Mouse (Mus musculus) ES-E14 (cell line): ENCODE results near the gene Gm32717. TPM values are rescaled to one million over a fixed set of nuclear protein-coding genes. Genes with fewer than 3 reads are reported as not detected.
A peak's percentile ranks its signal among the peaks of the same experiment; 100 is the strongest.
"Not testable (repeated sequence)": the region's sequence is repeated elsewhere in the genome, so short reads cannot be mapped to it uniquely, and the experiment has no call there.

Experiments used
- DNase-seq: peaks from one replicate; pipeline ENCODE4 v3.0.0-alpha.2; 2013; ENCODE audit warnings: low read depth, low spot score
- H3K27ac ChIP-seq: 2 replicates; pipeline ENCODE4 v1.5.1; 2012; ENCODE audit warnings: low read depth, mild to moderate bottlenecking, low read length, moderate library complexity, mixed read lengths; ENCODE audit not compliant: poor library complexity, insufficient read depth, severe bottlenecking
- H3K36me3 ChIP-seq: 2 replicates; pipeline ENCODE4 v1.6.1; 2012; ENCODE audit warnings: mild to moderate bottlenecking, low read length, moderate library complexity, mixed read lengths; ENCODE audit not compliant: control insufficient read depth, poor library complexity, insufficient read depth, severe bottlenecking
- H3K4me1 ChIP-seq, 2 experiments: fragments of 150-350 bp in 1 of 2; sonication (generic) in 1 of 2; 2 replicates each; pipeline ENCODE4 v1.6.1; 2012; ENCODE audit warnings: low read length in 2 of 2, mild to moderate bottlenecking in 1 of 2, mixed read lengths in 1 of 2; ENCODE audit not compliant: control insufficient read depth in 2 of 2, insufficient read depth in 2 of 2, poor library complexity in 1 of 2
- H3K4me3 ChIP-seq, 2 experiments: fragments of 150-350 bp in 1 of 2; sonication (generic) in 1 of 2; 2 replicates each; pipeline ENCODE4 v1.5.1; 2012; ENCODE audit warnings: low read length in 2 of 2, low read depth in 1 of 2, mild to moderate bottlenecking in 1 of 2, mixed read lengths in 1 of 2; ENCODE audit not compliant: insufficient read depth in 1 of 2, poor library complexity in 1 of 2, severe bottlenecking in 1 of 2
- H3K9ac ChIP-seq: 2 replicates; pipeline ENCODE4 v1.6.1; 2012; ENCODE audit warnings: low read depth, mild to moderate bottlenecking, low read length, mixed read lengths; ENCODE audit not compliant: poor library complexity, insufficient read depth, severe bottlenecking
- H3K9me3 ChIP-seq: fragments of 150-350 bp; sonication (generic); 2 replicates; pipeline ENCODE4 v1.6.1; 2012; ENCODE audit warnings: low read depth, mild to moderate bottlenecking, low read length; ENCODE audit not compliant: control insufficient read depth, insufficient read depth
- CHD2 ChIP-seq: IDR thresholded peaks from 2 replicates; pipeline ENCODE4 v1.6.1; 2014; ENCODE audit warnings: mild to moderate bottlenecking, low read depth, low read length, inconsistent platforms
- HCFC1 ChIP-seq: IDR thresholded peaks from 2 replicates; pipeline ENCODE4 v1.6.1; 2012; ENCODE audit warnings: low read length, inconsistent platforms, borderline replicate concordance; ENCODE audit not compliant: insufficient read depth
- ZC3H11A ChIP-seq: IDR thresholded peaks from 2 replicates; pipeline ENCODE4 v1.6.1; 2012; ENCODE audit warnings: low read depth, mild to moderate bottlenecking, inconsistent platforms, low read length, borderline replicate concordance
- in situ Hi-C, 2 experiments: fragments of 600-800 bp; cut with MboI; formaldehyde crosslinking; loops; one replicate each; pipeline ENCODE4 v1.15.1; 2025; ENCODE audit warnings: low sequenced_read_pairs in 2 of 2, inconsistent platforms in 1 of 2; ENCODE audit not compliant: unreplicated experiment in 2 of 2
- total RNA-seq: library from RNA; depleted of rRNA; stranded (reverse); fragments of 300-350 nt; gene quantifications from 2 replicates; pipeline ENCODE4 v1.2.3, GENCODE M21; 2012; rRNA removed

Gene Gm32717
- total RNA-seq, 1 experiment = 0.09 TPM

DNA sequence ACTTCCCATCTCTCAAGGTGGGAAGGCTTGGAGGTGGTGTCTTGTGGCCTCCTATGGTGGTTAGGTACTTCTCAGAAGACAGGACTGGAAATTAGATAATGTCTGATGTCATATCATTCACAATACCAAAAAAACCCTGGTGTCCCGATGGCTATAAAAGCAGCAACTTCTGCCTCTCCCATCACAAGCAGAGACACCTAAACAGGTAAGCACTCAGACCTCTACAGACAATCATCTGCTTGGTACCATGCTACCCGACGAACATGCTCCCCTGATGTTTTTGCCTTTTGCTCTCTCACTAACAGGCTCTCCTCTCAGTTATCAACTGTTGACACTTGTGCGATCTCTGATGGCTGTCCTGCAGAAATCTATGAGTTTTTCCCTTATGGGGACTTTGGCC is 35.9 kb downstream of the Gm32717 start, which contains the start of gene Il22:
Il22 (plus strand) TSS at position 301 of the 400 bp plus-strand sequence.
- Histone ChIP-seq H3K36me3 (no peaks in the 10 kb centered on the region), H3K9ac (no peak within 1 kb of the TSS), H3K9me3 (no peaks in the 10 kb centered on the region), H3K4me3 (no peak within 1 kb of the TSS), H3K4me1 (no peaks in the 10 kb centered on the region), H3K27ac (no peak within 1 kb of the TSS)
- in situ Hi-C loops = no loop called here
- no peak for TF ChIP-seq CHD2
- TF ChIP-seq ZC3H11A = no peak
- TF ChIP-seq HCFC1 = no peak
- DNase-seq = no peak

- H3K9ac ChIP-seq, in situ Hi-C loops, H3K9me3 ChIP-seq, H3K36me3 ChIP-seq, H3K4me3 ChIP-seq, H3K4me1 ChIP-seq, H3K27ac ChIP-seq: not testable (repeated sequence)
- peak; percentile 2 for DNase-seq
Measured at GRCm38 (mm10) chr10:118195150-118195549, 45.4 kb downstream of the Gm32717 start.

Other genes with a start within 250 kb of the Gm32717 start
- 15.5 and 16.2 TPM in 2 replicates for gene Mdm1, start 99.0 kb downstream of the Gm32717 start, total RNA-seq
- gene Il22, start 35.8 kb downstream of the Gm32717 start, total RNA-seq = not detected in 2 replicates
- gene Gm32802, start 17.9 kb upstream of the Gm32717 start, total RNA-seq = 0.09 TPM in 1 of 2 replicates, not detected in the other
- gene Iltifb, start 54.3 kb upstream of the Gm32717 start, total RNA-seq = not detected in 2 replicates
- 0.54 and 0.90 TPM in 2 replicates for gene Gm9040, start 86.2 kb upstream of the Gm32717 start, total RNA-seq
- gene Gm9044, start 91.6 kb upstream of the Gm32717 start, total RNA-seq = 0.54 and 0.90 TPM in 2 replicates
- gene Gm9045, start 97.1 kb upstream of the Gm32717 start, total RNA-seq = 0.71 and 1.1 TPM in 2 replicates
- gene Gm9046, start 102.5 kb upstream of the Gm32717 start, total RNA-seq = not detected in 2 replicates
- 1.0 and 1.6 TPM in 2 replicates for gene Gm9048, start 107.9 kb upstream of the Gm32717 start, total RNA-seq
- gene Gm9049, start 113.3 kb upstream of the Gm32717 start, total RNA-seq = 0.71 and 1.1 TPM in 2 replicates
- gene Ifng, start 200.3 kb upstream of the Gm32717 start, total RNA-seq = not detected in 2 replicates